ENCODE assay signal across 8 mouse cellular contexts in the genomic region with DNA sequence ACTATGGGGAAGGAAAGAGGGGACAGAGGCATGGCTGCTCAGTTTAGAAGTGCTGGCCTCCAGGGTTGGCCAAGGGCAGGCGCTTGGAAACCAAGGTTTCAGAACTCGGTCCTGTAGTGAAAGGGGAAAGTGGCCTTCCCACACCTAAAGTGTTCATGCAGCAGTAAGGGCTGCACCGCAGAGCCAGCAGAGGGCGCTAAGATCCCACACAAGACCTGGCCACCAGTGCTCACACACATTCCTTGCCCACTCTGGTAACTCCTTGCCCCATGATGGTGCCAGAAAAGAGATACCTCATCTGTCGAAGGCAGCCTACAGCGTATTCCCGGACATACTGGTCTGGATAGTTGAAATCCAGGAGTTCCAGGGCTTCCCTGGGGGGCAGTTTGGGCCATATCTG. TPM values are rescaled to one million over a fixed set of nuclear protein-coding genes. Genes with fewer than 3 reads are reported as not detected.
A peak's percentile ranks its signal among the peaks of the same experiment; 100 is the strongest.
DNase-seq lines count a peak whose midpoint lies in the region; TF ChIP-seq lines count a peak whose summit lies in the region.

No protein-coding gene starts in this region.

- intact Hi-C loops in gastrocnemius, adult 2 months (cut with DNase I): loop anchor here (1.0 to 5.0 kb wide), 4 partner anchors 80 to 390 kb away; a partner anchor contains a TSS
- intact Hi-C loops in left cerebral cortex, adult 2 months (cut with DNase I): loop anchor here (1.0 to 5.0 kb wide), 2 partner anchors 180 to 450 kb away; no protein-coding TSS in a partner anchor

- no peak overlapping the region for H3K27ac ChIP-seq in gastrocnemius, adult 2 months
- no peak overlapping the region for H3K27ac ChIP-seq in left cerebral cortex, adult 2 months

- no peak overlapping the region for H3K4me3 ChIP-seq in gastrocnemius, adult 2 months
- H3K4me3 ChIP-seq in left cerebral cortex, adult 2 months: no peak overlapping the region

- no peak; the same call in 1 of the 2 replicates for TF ChIP-seq CTCF in gastrocnemius, adult 2 months (IDR thresholded peaks at IDR 0.05)
- peak; percentile 96 for TF ChIP-seq CTCF in left cerebral cortex, adult 2 months (IDR thresholded peaks at IDR 0.05)

- peak; percentile 84 for DNase-seq in ZHBTc4 (ENCODE audit: low read depth, low spot score)
- peak; percentile 65 to 83 for DNase-seq in cerebellum, postnatal 4 days (ENCODE audit: low spot score in 2 of 2)
- peak; percentile 84 for DNase-seq in gastrocnemius, adult 2 months
- peak; percentile 39 for DNase-seq in hindlimb bud, embryonic 11.5 days (ENCODE audit: extremely low spot score, low read depth, low spot score)
- peak; percentile 69 to 81 for DNase-seq in left cerebral cortex, adult 2 months (ENCODE audit: extremely low spot score in 1 of 2, low spot score in 2 of 2)
- peak; percentile 83 for DNase-seq in mesoderm, embryonic 11.5 days (ENCODE audit: low read depth, low spot score)
- peak; percentile 52 for DNase-seq in skeletal muscle tissue, adult 2 months (ENCODE audit: low read depth, low spot score)
- DNase-seq in yolk sac, embryonic 10.5 days (ENCODE audit: low spot score): peak; percentile 45

RNA-seq across cellular contexts. Expression of a gene that starts 27.0 kb away (rescaled TPM):
- not detected for total RNA-seq in gastrocnemius, adult 2 months (2021)
- total RNA-seq in left cerebral cortex, adult 2 months (2021): not detected
